Mouse (Mus musculus): Measurements from ENCODE around the gene Olfr1423. TPM values are rescaled to one million over a fixed set of nuclear protein-coding genes. Genes with fewer than 3 reads are reported as not detected.

Gene Olfr1423
- polyA plus RNA-seq, 2 experiments: not detected

- 85% methylated on average over 2 of the region's 2 CpGs for WGBS (ENCODE audit: insufficient replicate concordance)
- no peaks in the 10 kb centered on the region for H3K36me3 ChIP-seq (replicated peaks; ENCODE audit: control insufficient read depth, insufficient read depth, low read depth)
- no peaks in the 10 kb centered on the region for H3K9me3 ChIP-seq (ENCODE audit: control insufficient read depth, low read length)
- no peak for ATAC-seq (ENCODE audit: insufficient read depth)
- no peaks in the 10 kb centered on the region for H3K27me3 ChIP-seq (ENCODE audit: control insufficient read depth, insufficient read depth, low read length)
- H3K4me2 ChIP-seq (ENCODE audit: low read depth): no peak overlapping the region
- H3K27ac ChIP-seq: no peak overlapping the region
- TF ChIP-seq CTCF (IDR thresholded peaks at IDR 0.05; ENCODE audit: low read depth) (no peak), EP300 (IDR thresholded peaks at IDR 0.05; ENCODE audit: low read depth) (no peak)
- H3K9ac ChIP-seq (replicated peaks): no peak overlapping the region
- no peak for DNase-seq (ENCODE audit: low read depth in 3 of 3, low spot score in 3 of 3)
- H3K4me1 ChIP-seq (replicated peaks; ENCODE audit: control insufficient read depth in 2 of 2, insufficient read depth in 2 of 2, low read length in 1 of 2): peaks cover 10 to 25% of the 10 kb centered on the region in 2 experiments
- H3K4me3 ChIP-seq (ENCODE audit: insufficient read depth in 1 of 2, low read depth in 2 of 2, low read length in 2 of 2): no peak overlapping the region
Observed at GRCm38 (mm10) chr19:12003568-12003967, 37.5 kb downstream of the Olfr1423 start.

- no peaks in the 10 kb centered on the region for H3K27me3 ChIP-seq (ENCODE audit: control insufficient read depth, insufficient read depth, low read length)
- no peak overlapping the region for H3K9ac ChIP-seq (replicated peaks)
- H3K27ac ChIP-seq: no peak overlapping the region
- H3K4me1 ChIP-seq (replicated peaks; ENCODE audit: control insufficient read depth in 2 of 2, insufficient read depth in 2 of 2, low read length in 1 of 2): peaks cover 10 to 22% of the 10 kb centered on the region in 2 experiments
- H3K9me3 ChIP-seq (ENCODE audit: control insufficient read depth, low read length): no peaks in the 10 kb centered on the region
- no peak for DNase-seq (ENCODE audit: low read depth in 3 of 3, low spot score in 3 of 3)
- no peak for ATAC-seq (ENCODE audit: insufficient read depth)
- peak overlapping the region; percentile 26 to 27 for H3K4me3 ChIP-seq (ENCODE audit: insufficient read depth in 1 of 2, low read depth in 2 of 2, low read length in 2 of 2)
- WGBS (ENCODE audit: insufficient replicate concordance): 44% methylated on average over 14 of the region's 14 CpGs
- peak overlapping the region; percentile 57 for H3K4me2 ChIP-seq (ENCODE audit: low read depth)
- no peak for TF ChIP-seq EP300 (IDR thresholded peaks at IDR 0.05; ENCODE audit: low read depth)
- no peak for TF ChIP-seq CTCF (IDR thresholded peaks at IDR 0.05; ENCODE audit: low read depth)
- no peaks in the 10 kb centered on the region for H3K36me3 ChIP-seq (replicated peaks; ENCODE audit: control insufficient read depth, insufficient read depth, low read depth)
Observed at GRCm38 (mm10) chr19:12002791-12003190, 38.3 kb downstream of the Olfr1423 start.

DNA sequence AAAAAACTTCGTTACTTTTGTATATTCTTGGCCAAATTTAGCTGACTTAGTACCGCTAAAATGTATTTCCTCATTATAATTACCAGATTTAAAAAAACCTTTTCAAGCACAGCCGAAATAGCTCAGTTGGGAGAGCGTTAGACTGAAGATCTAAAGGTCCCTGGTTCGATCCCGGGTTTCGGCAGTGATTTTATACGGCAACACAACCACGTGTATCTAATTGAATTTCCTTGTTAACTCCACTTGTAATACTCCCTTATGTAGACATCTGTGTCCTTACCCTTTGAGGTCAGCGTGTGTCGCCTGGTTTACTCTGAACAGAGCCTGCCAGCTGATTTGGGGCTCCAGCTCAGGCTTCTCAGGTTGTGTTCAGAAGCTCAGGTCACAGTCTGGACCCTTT lies 39.0 kb downstream of the Olfr1423 start:
- H3K4me3 ChIP-seq (ENCODE audit: insufficient read depth in 1 of 2, low read depth in 2 of 2, low read length in 2 of 2): peak overlapping the region in 1 of 2 experiments; percentile 27; a peak in 2 of 4 replicates
- WGBS (ENCODE audit: insufficient replicate concordance): 0% methylated on average over 11 of the region's 11 CpGs
- H3K9me3 ChIP-seq (ENCODE audit: control insufficient read depth, low read length): no peaks in the 10 kb centered on the region
- ATAC-seq (ENCODE audit: insufficient read depth): peak; percentile 74
- no peak for TF ChIP-seq EP300 (IDR thresholded peaks at IDR 0.05; ENCODE audit: low read depth)
- no peak for TF ChIP-seq CTCF (IDR thresholded peaks at IDR 0.05; ENCODE audit: low read depth)
- peak in 2 of 3 experiments; percentile 69 for DNase-seq (ENCODE audit: low read depth in 3 of 3, low spot score in 3 of 3)
- H3K4me1 ChIP-seq (replicated peaks; ENCODE audit: control insufficient read depth in 2 of 2, insufficient read depth in 2 of 2, low read length in 1 of 2): peaks cover 10 to 18% of the 10 kb centered on the region in 2 experiments
- H3K4me2 ChIP-seq (ENCODE audit: low read depth): peak overlapping the region; percentile 57
- H3K36me3 ChIP-seq (replicated peaks; ENCODE audit: control insufficient read depth, insufficient read depth, low read depth): no peaks in the 10 kb centered on the region
- H3K9ac ChIP-seq (replicated peaks): no peak overlapping the region
- H3K27me3 ChIP-seq (ENCODE audit: control insufficient read depth, insufficient read depth, low read length): no peaks in the 10 kb centered on the region
- H3K27ac ChIP-seq: no peak overlapping the region

DNA sequence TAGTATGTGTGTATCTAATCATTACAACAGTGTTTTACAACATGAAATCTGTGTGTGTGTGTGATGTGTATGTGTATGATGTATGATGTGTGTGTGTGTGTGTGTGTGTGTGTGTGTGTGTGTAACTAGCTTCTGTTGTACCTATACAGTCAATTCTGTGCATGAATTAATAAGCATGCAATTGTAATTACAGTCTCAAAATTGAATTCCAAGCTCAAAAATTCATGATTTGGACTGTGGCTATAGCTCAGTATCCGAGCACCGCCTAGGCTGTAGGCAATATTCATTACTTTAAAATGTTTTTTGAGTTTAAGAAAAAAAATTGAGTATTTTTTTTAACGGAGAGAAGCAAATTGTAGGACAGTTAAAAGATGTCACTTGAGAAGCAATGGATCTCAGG lies 39.4 kb downstream of the Olfr1423 start:
- Histone ChIP-seq H3K9ac (replicated peaks) (no peak overlapping the region), H3K4me1 (replicated peaks; ENCODE audit: control insufficient read depth in 2 of 2, insufficient read depth in 2 of 2, low read length in 1 of 2) (peaks cover 6 to 16% of the 10 kb centered on the region in 2 experiments), H3K36me3 (replicated peaks; ENCODE audit: control insufficient read depth, insufficient read depth, low read depth) (no peaks in the 10 kb centered on the region), H3K4me3 (ENCODE audit: insufficient read depth in 1 of 2, low read depth in 2 of 2, low read length in 2 of 2) (no peak overlapping the region), H3K27ac (no peak overlapping the region), H3K9me3 (ENCODE audit: control insufficient read depth, low read length) (no peaks in the 10 kb centered on the region), H3K4me2 (ENCODE audit: low read depth) (peak overlapping the region; percentile 57), H3K27me3 (ENCODE audit: control insufficient read depth, insufficient read depth, low read length) (no peaks in the 10 kb centered on the region)
- DNase-seq (ENCODE audit: low read depth in 3 of 3, low spot score in 3 of 3) (no peak), ATAC-seq (ENCODE audit: insufficient read depth) (no peak)
- 15% methylated on average over 3 of the region's 3 CpGs for WGBS (ENCODE audit: insufficient replicate concordance)
- TF ChIP-seq CTCF (IDR thresholded peaks at IDR 0.05; ENCODE audit: low read depth): no peak
- no peak for TF ChIP-seq EP300 (IDR thresholded peaks at IDR 0.05; ENCODE audit: low read depth)

- peak; percentile 29; the same call in 1 of the 2 replicates for ATAC-seq (ENCODE audit: insufficient read depth)
- no peaks in the 10 kb centered on the region for H3K27me3 ChIP-seq (ENCODE audit: control insufficient read depth, insufficient read depth, low read length)
- WGBS (ENCODE audit: insufficient replicate concordance): 66% methylated on average over 2 of the region's 2 CpGs
- DNase-seq (ENCODE audit: low read depth in 3 of 3, low spot score in 3 of 3): no peak
- no peaks in the 10 kb centered on the region for H3K9me3 ChIP-seq (ENCODE audit: control insufficient read depth, low read length)
- no peak overlapping the region for H3K4me2 ChIP-seq (ENCODE audit: low read depth)
- H3K27ac ChIP-seq: no peak overlapping the region
- H3K4me3 ChIP-seq (ENCODE audit: insufficient read depth in 1 of 2, low read depth in 2 of 2, low read length in 2 of 2): no peak overlapping the region
- H3K9ac ChIP-seq (replicated peaks): no peak overlapping the region
- no peak for TF ChIP-seq CTCF (IDR thresholded peaks at IDR 0.05; ENCODE audit: low read depth)
- no peak for TF ChIP-seq EP300 (IDR thresholded peaks at IDR 0.05; ENCODE audit: low read depth)
- peaks cover 24% of the 10 kb centered on the region for H3K36me3 ChIP-seq (replicated peaks; ENCODE audit: control insufficient read depth, insufficient read depth, low read depth)
- 0 out of 4 replicates have a peak, but pooled peaks cover 0 to 1% of the 10 kb centered on the region in 2 experiments for H3K4me1 ChIP-seq (replicated peaks; ENCODE audit: control insufficient read depth in 2 of 2, insufficient read depth in 2 of 2, low read length in 1 of 2)
Observed at GRCm38 (mm10) chr19:11995722-11996448, 45.2 kb downstream of the Olfr1423 start.
